Mouse (Mus musculus): ENCODE measurements at regions not wholly inside any gene's neighbourhood (a gene's known extent, or its start where the extent isn't known, plus 50 kb on each side); places are given as distances from the start of the nearest gene placed in this dataset.

DNA sequence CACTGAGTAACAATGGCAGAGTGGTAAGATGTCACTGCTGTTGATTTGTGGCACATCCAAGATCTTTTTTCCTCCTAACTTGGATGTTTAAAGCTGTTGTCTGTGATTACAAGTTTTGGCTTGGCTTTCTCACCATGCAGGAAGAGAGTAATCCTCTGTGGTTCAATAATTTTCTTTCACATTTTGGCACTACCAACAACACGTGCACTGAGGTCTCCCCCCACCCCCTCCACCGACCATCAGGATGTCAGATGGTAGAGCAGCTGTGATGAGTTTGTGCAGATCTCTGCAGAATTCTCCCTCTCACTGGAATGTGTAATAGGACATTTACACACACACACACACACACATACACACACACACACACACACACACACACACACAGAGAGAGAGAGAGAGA lies 2708.2 kb upstream of the Gm7489 start:
- no peak for TF ChIP-seq CTCF (IDR thresholded peaks at IDR 0.05; ENCODE audit: low read depth, low read length)
- no peak for TF ChIP-seq GATA1 (IDR thresholded peaks at IDR 0.05; ENCODE audit: borderline replicate concordance, low read length)
- no peak for TF ChIP-seq TAL1 (conservative IDR thresholded peaks at IDR 0.05; ENCODE audit: low read depth, low read length)
